Mouse (Mus musculus): ENCODE measurements around the gene Lgi1.

Gene Lgi1

DNA sequence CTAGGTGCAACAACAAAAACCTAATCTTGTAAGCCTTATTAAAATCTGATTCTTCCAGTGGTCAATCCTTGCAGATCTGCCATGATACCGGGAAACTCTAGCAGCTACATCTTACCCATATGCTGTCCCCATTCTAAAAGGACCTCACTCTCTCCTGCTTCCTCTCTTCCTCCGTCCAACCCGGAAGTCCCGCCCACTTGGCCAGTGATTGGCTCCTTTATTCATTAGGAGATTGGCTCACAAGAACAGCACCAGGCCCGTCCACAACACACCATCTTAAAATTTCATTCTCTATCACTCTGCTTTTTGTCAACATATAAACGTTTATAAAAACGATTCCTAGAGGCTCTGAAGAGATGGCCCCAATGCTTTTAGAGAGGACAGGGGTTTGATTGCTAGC, 61.5 kb downstream of the Lgi1 start:
- DNase-seq (ENCODE audit: low spot score in 2 of 2): no peak

DNA sequence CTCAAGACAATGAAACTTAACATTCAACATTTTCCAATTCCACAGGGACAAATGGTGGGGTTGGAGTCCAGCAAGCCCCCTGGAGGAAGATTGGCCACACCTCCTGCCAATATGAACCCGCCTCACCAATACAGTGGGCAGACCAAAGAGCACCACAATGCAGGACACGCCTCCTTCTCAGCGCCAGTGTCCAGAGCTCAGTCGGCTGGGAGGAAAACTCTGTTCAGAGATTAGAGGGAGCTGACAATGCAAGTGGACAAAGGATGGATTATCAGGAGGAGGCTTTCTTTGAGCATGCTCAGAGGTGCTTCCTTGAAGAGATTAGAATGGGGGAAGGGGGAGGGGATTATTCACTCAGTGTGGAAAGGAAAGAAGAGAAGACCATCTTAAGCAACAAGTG, 62.7 kb downstream of the Lgi1 start:
- no peak for DNase-seq (ENCODE audit: low spot score in 2 of 2)

DNA sequence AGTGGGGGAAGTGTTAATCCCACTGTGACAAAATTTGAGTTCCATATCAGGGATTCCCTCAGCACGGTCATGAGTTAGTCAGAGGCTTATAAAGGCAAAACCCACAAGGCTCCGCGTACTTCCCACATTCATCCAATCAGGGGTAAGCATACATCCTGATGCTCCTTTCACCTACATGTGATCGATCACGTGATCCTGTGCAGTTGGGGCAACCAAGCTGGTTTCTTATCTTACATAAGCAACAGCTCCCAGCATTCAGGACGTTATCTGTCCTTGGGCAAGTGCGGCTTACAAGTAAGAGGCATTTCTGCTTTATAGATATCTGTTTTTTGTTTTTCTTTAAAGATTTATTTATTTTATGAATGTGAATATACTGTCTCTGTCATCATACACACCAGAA, 63.7 kb downstream of the Lgi1 start:
- no peak for DNase-seq (ENCODE audit: low spot score in 2 of 2)

DNA sequence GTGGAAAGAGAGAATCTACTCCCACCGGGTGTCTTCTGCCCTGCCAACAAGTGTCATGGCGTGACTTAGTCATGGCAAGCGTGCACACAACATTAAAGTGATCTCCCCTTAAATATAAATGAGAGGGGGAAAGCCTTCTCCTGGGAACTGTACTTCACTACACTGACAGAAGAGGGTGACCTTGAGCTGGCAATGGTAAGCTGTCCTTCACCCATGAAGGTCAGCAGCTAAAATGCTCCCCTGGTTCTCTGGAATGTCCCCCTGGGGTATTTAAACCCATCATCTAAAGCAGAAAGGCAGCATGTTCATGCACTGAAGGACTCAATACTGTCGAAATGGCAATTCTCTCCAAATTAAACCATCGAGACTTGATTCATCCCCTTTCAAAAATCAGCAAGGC, 64.9 kb downstream of the Lgi1 start:
- no peak for DNase-seq (ENCODE audit: low spot score in 2 of 2)

DNA sequence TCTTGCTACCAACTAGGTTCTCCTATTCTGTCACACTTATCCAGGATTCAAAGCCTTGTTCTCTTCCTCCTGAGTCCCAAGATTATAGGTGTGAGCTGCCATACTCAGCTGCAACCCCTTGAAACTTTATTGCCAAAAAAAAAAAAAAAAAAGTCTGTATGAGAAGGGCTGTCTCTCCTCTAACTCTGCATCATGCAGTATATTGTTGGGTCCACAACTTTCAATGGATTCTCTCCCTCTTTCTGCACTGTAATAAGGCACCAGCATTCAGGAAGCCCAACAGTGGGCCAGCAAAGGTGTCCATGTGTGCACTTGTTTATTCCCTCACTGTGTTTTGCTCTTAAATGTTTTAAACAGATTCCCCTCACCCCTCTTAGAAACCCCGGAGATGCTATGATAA, 66.7 kb downstream of the Lgi1 start:
- DNase-seq (ENCODE audit: low spot score in 2 of 2): no peak

DNA sequence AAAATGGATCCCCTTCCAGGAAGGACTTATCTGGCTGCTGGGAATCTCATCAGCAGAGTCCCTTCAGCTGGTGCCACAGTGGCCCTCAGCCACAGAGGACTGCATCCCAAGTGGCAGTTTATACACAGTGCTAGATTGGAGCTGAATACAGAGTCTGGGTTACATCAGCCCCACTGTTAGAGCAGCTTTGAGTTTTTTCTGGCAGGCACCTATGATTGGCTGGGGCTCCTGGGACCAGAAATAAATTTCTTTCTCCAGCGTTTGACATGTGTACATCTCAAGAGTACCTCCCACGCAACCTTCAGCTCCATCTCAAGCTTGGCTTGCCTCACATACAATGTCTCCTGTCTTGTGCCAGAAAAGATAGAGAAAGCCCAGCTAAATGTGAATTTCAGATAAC, 67.9 kb downstream of the Lgi1 start:
- peak; percentile 19 to 55 for DNase-seq (ENCODE audit: low spot score in 2 of 2)

DNA sequence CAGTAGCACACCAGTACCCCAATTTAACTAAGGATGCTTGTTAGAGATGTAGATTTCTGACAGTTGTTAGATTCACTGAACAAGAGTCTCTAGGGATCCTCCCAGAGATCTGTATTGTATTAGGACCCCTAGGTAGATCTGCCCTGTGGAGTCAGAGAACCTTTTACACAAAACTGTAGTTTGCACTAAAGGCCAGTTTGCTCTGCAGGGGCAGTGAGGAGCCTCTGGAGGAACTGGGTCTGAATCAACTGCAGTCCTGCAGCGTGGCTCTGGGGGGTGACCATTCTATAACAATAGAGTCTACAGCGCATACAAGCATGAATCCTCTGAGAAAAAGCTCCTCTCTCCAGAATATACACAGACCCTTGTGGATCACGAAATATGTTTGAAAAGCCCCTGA, 68.5 kb downstream of the Lgi1 start:
- DNase-seq (ENCODE audit: low spot score in 2 of 2): no peak

DNA sequence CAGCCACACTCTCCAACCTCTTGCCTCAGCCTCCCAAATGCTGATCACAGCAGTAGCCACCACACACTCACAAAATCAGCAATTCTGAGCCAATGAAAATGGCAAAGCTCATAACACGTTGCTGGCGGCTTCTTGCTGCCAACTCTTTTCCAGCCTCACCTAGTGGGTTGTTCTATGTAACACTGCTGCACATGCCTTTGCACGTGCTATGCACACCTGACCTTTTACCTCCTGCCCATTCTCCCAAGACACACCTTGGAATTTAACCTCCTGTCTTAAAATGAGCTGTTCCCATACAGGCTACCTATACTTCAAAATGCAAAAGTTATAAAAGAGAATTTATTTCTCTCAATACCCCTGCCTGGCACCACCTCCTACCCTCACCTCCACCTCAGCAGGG, 72.2 kb downstream of the Lgi1 start:
- no peak for DNase-seq (ENCODE audit: low spot score in 2 of 2)

DNA sequence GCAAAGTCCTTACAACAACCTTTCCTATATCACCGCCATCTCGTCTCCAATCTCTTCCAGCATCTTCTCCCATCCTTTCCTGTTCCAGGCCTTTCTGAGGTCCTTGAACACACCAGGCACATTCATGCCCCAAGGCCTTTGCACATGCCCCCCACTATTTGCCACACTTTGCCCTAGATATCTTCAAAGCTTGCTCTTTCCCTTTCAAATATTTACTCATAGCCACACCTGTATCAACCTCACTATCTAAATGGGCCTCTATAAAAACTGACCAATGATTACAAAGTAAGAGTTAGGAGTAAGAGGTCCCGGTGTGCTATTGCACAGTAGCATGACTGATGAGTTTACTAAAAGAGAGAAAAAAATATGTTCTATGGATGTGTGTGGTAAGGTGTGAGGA, 73.0 kb downstream of the Lgi1 start:
- no peak for DNase-seq (ENCODE audit: low spot score in 2 of 2)

DNA sequence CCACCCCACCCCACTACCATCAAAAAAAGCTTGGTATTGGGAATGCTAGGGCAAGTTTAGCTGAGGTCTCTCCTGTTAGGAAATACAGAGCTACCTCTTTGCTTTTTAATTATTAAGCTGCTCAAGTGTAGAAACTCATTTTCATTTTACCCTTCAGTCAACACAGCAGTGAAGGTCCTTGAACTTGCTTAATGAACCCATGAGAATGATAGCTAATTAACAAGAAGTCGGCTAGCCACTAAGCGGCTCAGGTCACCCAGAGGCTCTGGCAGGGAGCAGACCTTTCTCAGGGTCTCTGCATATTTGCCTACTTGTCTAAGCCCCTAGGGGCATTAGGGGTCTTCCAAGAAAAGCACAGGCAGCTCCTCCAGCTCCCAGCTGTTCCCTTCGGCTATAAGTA, 75.4 kb downstream of the Lgi1 start:
- no peak for DNase-seq (ENCODE audit: low spot score in 2 of 2)

DNA sequence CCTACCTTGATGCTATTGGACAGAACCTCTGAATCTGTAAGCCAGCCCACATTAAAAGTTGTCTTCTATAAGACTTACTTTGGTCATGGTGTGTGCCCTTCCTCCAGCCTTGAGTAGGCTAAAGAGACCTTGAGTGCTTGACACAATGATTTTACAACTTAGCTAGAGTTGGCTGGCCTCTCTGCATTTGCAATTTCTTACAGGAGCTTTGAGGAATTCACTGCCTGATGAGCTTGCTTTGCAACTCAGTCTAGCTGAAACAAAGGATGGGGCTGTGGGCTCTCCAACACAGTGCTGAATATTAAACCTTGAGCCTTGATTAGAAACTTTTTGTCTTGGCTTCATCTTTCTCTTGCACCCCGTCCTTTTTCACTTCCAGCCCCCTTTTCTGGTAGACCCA, 78.9 kb downstream of the Lgi1 start:
- DNase-seq (ENCODE audit: low spot score in 2 of 2): no peak

DNA sequence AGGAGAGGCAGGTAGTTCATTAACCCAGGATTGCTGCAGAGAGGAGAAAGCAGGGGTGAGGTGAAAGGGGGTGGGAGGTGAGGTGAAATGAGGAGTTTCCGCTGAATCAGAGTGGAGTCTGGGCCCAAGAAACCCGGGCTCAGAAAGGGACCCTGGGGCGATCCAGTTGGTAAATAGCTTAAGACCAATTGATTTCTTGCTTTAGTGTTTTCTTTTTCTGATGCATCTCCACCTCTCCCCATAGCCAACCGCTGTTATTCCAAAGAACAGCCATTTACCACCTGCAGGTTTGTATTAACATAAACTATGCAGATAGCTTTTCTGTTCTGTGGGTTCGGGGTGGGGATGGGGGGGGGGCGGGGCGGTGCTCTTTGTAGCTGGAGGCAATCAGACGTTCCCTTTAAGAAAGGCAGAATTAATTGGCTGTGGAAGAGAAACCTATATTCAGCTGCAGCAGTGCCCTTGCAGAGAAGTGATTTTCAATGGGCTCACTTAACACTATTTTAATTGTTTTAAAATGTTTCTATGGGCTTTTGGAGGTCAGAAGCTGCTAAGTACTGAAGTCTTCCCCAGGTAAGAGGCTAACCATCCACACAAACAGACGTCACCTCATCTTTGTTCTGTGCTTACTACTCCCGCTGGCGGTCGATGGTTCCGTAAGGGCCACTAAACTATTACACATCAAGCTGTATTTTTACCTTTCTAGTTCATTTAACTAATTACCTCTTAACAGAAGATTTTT, 84.1 kb downstream of the Lgi1 start:
- DNase-seq (ENCODE audit: low spot score in 2 of 2): no peak

DNA sequence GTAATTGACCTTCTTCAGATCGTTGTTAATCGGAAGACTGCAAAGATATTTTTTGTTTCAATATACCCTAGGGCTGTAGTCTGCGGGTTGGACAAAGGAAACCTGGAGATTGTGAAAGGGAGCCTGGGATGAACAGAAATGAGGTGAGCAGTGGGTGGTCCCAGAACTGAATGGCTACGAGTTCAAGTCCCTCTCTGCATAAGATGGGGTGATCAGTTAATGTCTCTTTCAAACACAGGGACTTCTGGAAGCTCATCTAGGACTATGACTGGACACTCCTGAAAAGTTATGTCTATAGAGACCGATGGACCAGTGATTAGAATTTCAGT, 84.6 kb downstream of the Lgi1 start:
- no peak for DNase-seq (ENCODE audit: low spot score in 2 of 2)

DNA sequence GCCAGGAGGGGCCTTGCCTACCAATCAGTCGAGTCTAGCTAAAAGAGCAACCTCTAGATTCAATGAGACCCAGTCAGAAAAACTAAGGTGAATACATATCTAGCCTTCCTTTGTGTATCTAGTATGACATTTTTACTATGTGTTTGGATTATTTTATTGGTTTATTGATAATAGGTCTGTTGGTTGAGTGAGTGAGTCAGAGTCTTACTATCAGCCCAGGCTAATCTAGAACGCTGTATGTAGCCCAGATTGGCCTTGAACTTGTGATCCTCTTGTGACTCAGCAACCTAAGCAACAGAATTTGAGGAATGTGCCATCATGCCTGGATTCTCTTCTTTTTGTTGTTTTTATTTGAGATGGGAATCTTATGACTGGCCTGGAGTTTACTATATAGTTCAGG, 86.9 kb downstream of the Lgi1 start:
- no peak for DNase-seq (ENCODE audit: low spot score in 2 of 2)

DNA sequence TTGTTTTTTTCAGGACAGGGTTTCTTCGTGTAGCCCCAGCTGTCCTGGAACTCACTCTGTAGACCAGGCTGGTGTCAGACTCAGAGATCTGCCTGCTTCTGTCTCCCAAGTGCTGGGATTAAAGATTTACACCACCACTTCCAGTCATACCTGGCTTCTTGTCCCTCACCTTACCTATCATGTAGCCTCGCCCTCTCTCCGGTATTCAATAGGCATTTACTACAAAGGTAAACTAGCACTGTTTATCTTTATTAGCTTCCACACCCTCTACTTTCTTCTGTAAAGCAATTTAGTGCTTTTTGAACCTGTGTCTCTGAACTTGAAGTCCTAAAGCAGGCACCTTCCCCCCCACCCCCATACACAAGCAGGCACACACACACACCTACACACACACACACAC, 87.4 kb downstream of the Lgi1 start:
- DNase-seq (ENCODE audit: low spot score in 2 of 2): no peak

DNA sequence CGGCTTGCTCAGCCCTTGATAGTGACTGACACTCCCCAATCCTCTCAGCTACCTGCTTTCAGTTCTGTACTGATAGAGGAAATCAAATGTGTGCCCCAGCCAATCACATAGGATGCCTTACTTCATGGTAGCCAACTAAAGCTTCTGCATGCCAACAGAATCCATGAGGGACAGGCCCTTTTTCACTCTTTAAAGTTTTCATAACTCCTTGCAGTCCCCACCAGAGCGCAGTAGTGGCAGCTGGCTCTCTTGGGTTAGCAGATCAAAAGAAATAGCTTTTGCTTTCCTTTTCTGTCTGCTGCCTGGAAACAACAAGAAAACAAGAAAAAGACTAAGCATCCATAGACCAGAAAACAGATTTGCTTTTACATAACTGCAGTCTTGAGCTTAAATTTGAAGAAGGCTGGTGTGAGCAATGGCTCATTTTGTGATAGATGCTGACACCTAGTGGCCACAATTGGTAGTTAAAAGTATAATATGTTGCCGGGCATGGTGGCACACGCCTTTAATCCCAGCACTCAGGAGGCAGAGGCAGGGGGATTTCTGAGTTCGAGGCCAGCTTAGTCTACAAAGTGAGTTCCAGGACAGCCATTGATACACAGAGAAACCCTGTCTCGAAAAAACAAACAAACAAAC, 88.3 kb downstream of the Lgi1 start:
- DNase-seq (ENCODE audit: low spot score in 2 of 2): peak; percentile 6 to 61

DNA sequence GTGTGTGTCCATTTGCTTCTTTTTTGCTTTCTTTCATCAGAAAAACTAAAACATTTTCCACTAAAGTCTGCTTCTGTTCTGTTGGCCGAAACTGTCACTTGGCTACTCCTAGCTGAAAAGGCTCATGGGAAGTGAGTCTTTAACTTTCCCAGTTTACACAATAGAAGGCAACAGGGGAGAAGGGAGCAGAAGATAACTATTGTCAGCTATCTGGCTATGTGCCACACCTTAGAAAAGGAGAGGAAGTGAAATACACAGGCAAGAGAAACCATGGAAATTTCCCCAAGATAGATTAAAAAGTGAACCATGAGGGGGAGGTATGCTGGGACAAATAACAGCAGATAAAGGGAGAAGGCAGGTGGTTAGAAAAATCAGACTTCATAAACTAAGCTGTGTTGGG, 89.9 kb downstream of the Lgi1 start:
- no peak for DNase-seq (ENCODE audit: low spot score in 2 of 2)

DNA sequence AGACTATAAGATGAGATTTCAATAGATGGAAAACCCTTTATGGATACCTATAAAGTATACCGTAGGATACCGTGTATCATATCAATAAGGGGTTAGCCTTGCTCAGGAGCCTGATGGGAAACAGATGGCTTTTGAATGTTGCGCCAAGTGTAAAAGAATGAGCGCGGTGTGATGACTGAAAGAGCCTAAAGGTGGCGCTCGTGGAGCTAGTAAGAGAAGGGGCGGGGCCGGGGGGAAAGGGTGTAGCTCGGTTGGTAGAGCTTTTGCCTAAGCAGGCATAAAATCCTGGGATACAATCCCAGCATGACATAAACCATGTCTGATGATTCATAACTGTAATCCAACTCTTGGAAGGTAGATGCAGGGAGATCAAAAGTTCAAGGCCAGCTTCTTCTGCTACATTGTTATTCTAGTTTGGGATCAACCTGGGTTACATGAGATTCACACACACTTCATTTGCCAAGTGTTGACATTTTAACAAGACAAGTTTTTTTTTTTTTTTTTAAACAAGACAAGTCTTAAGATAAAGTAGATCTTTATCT, 90.6 kb downstream of the Lgi1 start:
- no peak for DNase-seq (ENCODE audit: low spot score in 2 of 2)

DNA sequence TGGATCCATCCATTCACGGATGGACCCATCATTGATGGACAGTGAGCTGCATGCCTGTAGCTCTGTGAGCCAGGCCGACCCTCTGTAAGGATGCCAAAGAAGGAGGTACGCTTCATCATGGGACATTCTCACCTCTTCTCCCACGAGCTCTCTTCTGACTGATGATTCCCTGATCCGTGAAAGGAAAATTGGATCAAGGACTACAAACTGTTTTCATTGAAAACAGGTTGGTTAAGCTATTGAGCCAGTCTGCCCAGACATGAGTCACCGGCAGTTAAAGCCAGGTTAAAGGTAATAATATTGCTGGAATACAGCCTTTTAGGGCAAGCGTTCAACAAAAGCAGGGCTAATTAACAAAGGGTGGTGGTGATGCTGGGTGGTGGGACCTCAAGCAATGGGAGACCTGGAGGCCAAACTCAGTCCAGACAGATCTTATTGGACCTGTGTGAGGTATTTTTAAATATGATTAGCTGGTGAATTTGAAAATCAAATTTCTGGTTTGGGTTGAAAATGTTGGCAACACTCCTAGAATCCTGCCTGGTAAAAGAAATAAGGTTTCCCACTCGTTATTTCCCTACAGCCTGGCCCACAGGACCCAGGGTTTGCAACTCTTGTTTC, 92.0 kb downstream of the Lgi1 start:
- DNase-seq (ENCODE audit: low spot score in 2 of 2): no peak

DNA sequence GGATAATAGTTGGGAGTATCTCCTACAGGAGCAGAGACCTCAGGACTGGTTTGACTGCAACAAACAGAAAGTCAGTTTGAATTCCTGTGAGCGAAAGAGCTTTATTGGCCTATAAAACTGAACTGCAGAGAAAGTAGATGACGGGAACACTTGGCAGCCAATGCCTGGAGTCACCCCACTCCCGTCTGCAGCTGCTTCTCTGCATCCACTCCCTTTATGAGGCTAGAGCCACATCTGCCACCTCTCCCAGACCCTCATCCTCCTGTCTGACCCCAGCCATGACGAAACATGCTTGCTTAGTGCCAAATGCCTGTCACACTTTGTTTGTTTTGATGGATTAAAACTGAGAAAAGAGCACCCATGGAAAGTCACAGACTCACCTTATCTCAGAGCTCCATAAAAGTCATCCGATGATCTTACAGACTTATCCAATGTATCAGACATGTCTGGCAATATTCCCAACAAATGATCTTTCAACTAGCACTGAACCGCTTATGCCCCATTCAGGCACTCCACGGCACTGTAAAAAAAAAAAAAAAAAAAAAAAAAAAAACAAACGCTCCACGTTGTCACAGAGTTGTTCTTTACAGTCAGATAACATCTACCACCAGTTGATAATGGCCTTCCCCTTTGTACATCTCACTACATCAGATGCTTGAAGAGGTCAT, 93.8 kb downstream of the Lgi1 start:
- DNase-seq (ENCODE audit: low spot score in 2 of 2): no peak

DNA sequence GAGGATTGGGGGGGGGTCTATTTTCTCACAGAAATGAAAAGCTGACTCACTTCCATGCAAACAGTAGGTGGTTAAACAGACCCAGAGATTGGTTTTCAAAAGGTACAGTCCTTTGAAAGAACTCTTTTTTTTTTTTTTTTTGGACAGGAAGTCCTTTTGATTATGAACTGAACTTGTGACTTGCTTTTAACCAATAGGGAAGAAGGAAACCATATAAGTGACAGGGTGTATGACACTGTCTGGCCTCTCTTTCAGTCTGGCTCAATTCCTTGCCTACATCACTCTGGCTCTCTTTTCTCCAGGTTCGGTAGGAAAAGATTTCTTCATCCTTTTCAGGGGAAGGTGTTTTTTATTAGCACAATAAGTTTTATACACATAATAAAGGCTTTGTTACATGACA, 95.0 kb downstream of the Lgi1 start:
- DNase-seq (ENCODE audit: low spot score in 2 of 2): no peak

Measured in frontal cortex, postnatal 36 days (tissue).